Mouse (Mus musculus): ENCODE results near the gene Gm20521. TPM values are rescaled to one million over a fixed set of nuclear protein-coding genes. Genes with fewer than 3 reads are reported as not detected.
A peak's percentile ranks its signal among the peaks of the same experiment; 100 is the strongest.

Gene Gm20521
- polyA plus RNA-seq, 1 experiment from 2014 or later: 0.11 TPM

DNA sequence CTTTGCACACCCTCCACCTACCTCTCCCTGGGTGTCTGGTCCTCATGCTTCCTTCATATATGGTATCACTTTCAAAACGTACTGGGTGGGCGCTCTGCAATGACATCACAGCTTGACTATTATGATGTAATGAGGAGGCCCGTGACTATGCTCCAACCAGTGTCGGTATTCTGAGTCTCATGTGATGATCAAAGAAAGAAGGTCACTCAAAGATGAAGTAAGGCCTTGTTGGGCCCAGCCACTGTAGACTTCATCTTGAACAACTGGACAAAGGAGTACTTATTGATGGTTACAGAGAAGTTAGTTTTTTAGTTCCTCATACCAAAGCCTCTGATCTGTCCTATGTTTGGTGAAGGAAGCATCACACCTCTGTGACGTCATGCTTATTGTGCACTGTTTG, 12.4 kb upstream of the Gm20521 start, which contains the start of gene Homez:
Gene Homez (minus strand): TSS at position 101 of the 400 bp plus-strand sequence.
- Histone ChIP-seq H3K27ac (ENCODE audit: low read depth) (no peak within 1 kb of the TSS), H3K27me3 (ENCODE audit: insufficient read depth, low read length) (no peaks in the 10 kb centered on the region), H3K4me1 (ENCODE audit: insufficient read depth) (peaks cover 4% of the 10 kb centered on the region), H3K9ac (replicated peaks) (no peak within 1 kb of the TSS), H3K9me3 (ENCODE audit: low read length) (no peaks in the 10 kb centered on the region), H3K4me2 (ENCODE audit: low read depth, low read length) (no peak within 1 kb of the TSS), H3K4me3 (ENCODE audit: low read depth, low read length) (no peak within 1 kb of the TSS), H3K36me3 (replicated peaks; ENCODE audit: insufficient read depth, low read length) (no peaks in the 10 kb centered on the region)
- 77% methylated on average over 5 of the region's 5 CpGs for WGBS (ENCODE audit: insufficient replicate concordance)
- ATAC-seq (no peak), DNase-seq (no peak)
- TF ChIP-seq EP300 (IDR thresholded peaks at IDR 0.05; ENCODE audit: low read depth) (no peak), CTCF (IDR thresholded peaks at IDR 0.05; ENCODE audit: low read depth) (no peak)

DNA sequence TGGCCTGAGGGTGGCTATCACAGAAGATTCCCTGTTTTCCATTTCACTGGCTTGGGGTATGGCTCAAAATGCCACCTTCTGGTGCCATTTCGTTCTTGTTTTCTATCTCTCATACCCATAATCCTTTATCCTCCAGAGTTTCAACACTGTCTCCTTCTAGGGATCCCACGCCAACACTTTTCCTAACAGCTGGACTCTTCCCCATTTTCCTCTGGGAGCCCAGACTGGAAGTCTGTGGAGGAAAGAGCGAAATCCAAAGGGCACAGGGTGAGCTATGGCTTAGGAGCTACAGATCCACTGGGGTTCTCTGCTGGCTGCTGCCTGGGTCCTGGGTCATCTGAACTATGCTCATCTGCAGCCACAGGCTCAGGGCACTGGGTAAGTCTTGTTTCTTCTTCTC, 9.1 kb upstream of the Gm20521 start:
- H3K27ac ChIP-seq (ENCODE audit: low read depth): no peak overlapping the region
- no peaks in the 10 kb centered on the region for H3K27me3 ChIP-seq (ENCODE audit: insufficient read depth, low read length)
- H3K36me3 ChIP-seq (replicated peaks; ENCODE audit: insufficient read depth, low read length): no peaks in the 10 kb centered on the region
- H3K4me3 ChIP-seq (ENCODE audit: low read depth, low read length): no peak overlapping the region
- H3K4me1 ChIP-seq (ENCODE audit: insufficient read depth): peaks cover 17% of the 10 kb centered on the region
- H3K9ac ChIP-seq (replicated peaks): no peak overlapping the region
- no peaks in the 10 kb centered on the region for H3K9me3 ChIP-seq (ENCODE audit: low read length)
- ATAC-seq (no peak), DNase-seq (no peak)
- TF ChIP-seq EP300 (IDR thresholded peaks at IDR 0.05; ENCODE audit: low read depth) (no peak), CTCF (IDR thresholded peaks at IDR 0.05; ENCODE audit: low read depth) (no peak)
- 79% methylated on average over 3 of the region's 3 CpGs for WGBS (ENCODE audit: insufficient replicate concordance)
- H3K4me2 ChIP-seq (ENCODE audit: low read depth, low read length): no peak overlapping the region

DNA sequence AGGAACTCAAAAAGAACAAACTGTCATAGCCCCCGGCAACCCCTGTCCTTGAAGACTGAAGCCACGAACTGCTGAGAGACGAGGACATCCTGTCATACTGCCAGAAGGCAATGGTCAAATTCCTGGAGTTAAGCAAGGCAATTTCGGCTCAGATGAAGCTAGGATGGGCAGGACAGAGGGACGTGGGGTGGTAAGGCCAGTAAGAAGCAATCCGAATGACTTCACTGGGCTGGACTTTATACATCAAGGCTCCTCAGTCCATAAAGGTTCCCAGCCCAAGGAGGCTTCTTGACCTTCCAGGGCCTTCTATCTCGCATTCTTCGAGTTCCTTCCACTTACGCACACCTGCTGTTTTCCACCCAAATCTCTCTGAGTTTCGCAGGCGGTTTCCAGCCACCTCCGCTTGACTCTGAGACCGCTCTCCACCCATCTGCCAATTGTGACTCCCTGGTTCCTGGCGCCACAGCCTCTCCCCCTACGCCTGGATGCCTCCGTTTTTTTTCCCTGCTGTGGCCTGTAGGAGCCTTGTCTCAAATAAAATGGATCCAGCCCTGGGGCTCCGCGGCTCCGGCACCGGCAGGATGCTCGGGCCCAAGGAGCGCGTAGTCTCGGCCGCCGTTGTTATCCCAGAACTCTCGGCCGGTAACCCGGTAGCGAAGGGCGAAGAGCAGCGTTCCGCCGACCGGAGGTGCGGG, 7.2 kb upstream of the Gm20521 start:
- H3K36me3 ChIP-seq (replicated peaks; ENCODE audit: insufficient read depth, low read length): no peaks in the 10 kb centered on the region
- H3K4me3 ChIP-seq (ENCODE audit: low read depth, low read length): peak overlapping the region; percentile 73
- no peaks in the 10 kb centered on the region for H3K27me3 ChIP-seq (ENCODE audit: insufficient read depth, low read length)
- H3K9me3 ChIP-seq (ENCODE audit: low read length): no peaks in the 10 kb centered on the region
- H3K4me2 ChIP-seq (ENCODE audit: low read depth, low read length): peak overlapping the region; percentile 100
- TF ChIP-seq EP300 (IDR thresholded peaks at IDR 0.05; ENCODE audit: low read depth): no peak
- peak overlapping the region; percentile 50 for H3K27ac ChIP-seq (ENCODE audit: low read depth)
- peak; percentile 26 for ATAC-seq
- peak overlapping the region; percentile 73 for H3K9ac ChIP-seq (replicated peaks)
- no peak for DNase-seq
- H3K4me1 ChIP-seq (ENCODE audit: insufficient read depth): peaks cover 17% of the 10 kb centered on the region
- WGBS (ENCODE audit: insufficient replicate concordance): 6% methylated on average over 36 of the region's 36 CpGs

DNA sequence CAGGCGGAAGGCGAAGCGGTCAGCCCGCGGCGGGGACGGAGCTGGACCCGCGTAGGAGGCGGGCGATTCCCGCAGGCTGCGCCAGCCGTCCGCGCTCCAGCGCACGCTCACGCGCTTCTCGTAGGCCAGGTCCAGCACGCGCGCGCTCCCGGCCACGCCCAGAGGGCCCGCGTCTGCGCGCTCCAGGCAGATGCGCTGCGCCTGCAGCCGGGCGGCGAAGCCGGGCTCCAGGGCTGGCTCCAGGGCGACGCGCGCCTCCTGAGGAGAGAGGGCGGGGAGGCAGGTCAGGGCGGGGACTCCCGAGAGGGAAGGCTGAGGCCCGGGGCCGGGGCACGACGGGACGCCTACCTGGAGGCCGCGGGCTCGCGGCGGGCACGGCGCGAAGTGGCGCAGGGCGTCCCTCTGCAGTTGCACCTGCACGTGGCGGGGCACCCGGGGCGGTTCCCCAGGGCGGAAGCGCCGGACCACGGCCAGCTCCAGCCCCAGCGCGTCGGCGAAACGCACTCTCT, 6.6 kb upstream of the Gm20521 start:
- Histone ChIP-seq H3K36me3 (replicated peaks; ENCODE audit: insufficient read depth, low read length) (no peaks in the 10 kb centered on the region), H3K27ac (ENCODE audit: low read depth) (peak overlapping the region; percentile 50), H3K9ac (replicated peaks) (peak overlapping the region; percentile 73), H3K4me2 (ENCODE audit: low read depth, low read length) (peak overlapping the region; percentile 100), H3K27me3 (ENCODE audit: insufficient read depth, low read length) (no peaks in the 10 kb centered on the region), H3K4me1 (ENCODE audit: insufficient read depth) (peaks cover 17% of the 10 kb centered on the region), H3K9me3 (ENCODE audit: low read length) (no peaks in the 10 kb centered on the region), H3K4me3 (ENCODE audit: low read depth, low read length) (peak overlapping the region; percentile 73)
- no peak for TF ChIP-seq CTCF (IDR thresholded peaks at IDR 0.05; ENCODE audit: low read depth)
- TF ChIP-seq EP300 (IDR thresholded peaks at IDR 0.05; ENCODE audit: low read depth): no peak
- under 1% methylated on average over 46 of the region's 72 CpGs for WGBS (ENCODE audit: insufficient replicate concordance)
- ATAC-seq (peak; percentile 94), DNase-seq (peak; percentile 90)

DNA sequence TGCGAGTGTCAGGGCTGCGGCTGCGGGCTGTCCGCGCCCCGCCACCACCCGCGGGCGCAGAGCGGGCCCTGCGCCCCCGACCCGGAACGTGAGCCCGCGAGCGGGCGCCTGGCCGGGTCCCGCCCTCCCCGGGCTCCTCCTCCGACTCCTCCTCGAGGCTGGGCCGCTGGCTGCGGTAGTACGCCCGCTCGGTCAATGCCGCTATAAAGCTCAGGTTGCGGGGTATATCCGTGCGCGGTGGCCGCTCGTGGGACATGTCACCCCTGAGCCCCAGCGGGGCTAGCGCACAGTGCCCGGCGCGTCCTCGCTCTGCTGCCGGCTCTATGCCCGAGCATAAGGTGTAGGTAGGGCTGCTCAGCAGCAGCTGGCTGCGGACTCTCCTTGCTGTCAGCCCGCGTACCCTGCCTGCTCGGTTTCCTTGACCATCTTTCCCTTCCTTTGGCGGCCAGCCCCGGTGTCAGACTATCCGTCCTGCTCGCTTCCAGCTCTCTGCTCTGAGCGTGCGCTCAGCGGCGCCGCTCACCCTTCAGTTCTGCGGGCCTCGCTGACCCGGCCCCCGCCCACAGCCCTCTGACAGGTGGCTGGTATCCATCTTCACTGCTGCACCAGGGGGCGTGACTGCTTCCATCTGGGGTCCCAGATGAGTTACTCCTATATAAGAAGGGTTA, 6.1 kb upstream of the Gm20521 start, which contains the start of gene Ppp1r3e:
Gene Ppp1r3e (minus strand): TSS at position 503 of the 668 bp plus-strand sequence.
- Histone ChIP-seq H3K4me3 (ENCODE audit: low read depth, low read length) (peak within 1 kb of the TSS; percentile 73), H3K27me3 (ENCODE audit: insufficient read depth, low read length) (no peaks in the 10 kb centered on the region), H3K4me1 (ENCODE audit: insufficient read depth) (peaks cover 17% of the 10 kb centered on the region), H3K36me3 (replicated peaks; ENCODE audit: insufficient read depth, low read length) (no peaks in the 10 kb centered on the region), H3K27ac (ENCODE audit: low read depth) (peak within 1 kb of the TSS; percentile 50), H3K4me2 (ENCODE audit: low read depth, low read length) (peak within 1 kb of the TSS; percentile 100), H3K9me3 (ENCODE audit: low read length) (no peaks in the 10 kb centered on the region), H3K9ac (replicated peaks) (peak within 1 kb of the TSS; percentile 73)
- no peak for TF ChIP-seq EP300 (IDR thresholded peaks at IDR 0.05; ENCODE audit: low read depth)
- TF ChIP-seq CTCF (IDR thresholded peaks at IDR 0.05; ENCODE audit: low read depth): peak; percentile 18; the same call in 1 of the 2 replicates
- ATAC-seq: peak; percentile 82
- peak; percentile 80 for DNase-seq
- WGBS (ENCODE audit: insufficient replicate concordance): under 1% methylated on average over 51 of the region's 61 CpGs

DNA sequence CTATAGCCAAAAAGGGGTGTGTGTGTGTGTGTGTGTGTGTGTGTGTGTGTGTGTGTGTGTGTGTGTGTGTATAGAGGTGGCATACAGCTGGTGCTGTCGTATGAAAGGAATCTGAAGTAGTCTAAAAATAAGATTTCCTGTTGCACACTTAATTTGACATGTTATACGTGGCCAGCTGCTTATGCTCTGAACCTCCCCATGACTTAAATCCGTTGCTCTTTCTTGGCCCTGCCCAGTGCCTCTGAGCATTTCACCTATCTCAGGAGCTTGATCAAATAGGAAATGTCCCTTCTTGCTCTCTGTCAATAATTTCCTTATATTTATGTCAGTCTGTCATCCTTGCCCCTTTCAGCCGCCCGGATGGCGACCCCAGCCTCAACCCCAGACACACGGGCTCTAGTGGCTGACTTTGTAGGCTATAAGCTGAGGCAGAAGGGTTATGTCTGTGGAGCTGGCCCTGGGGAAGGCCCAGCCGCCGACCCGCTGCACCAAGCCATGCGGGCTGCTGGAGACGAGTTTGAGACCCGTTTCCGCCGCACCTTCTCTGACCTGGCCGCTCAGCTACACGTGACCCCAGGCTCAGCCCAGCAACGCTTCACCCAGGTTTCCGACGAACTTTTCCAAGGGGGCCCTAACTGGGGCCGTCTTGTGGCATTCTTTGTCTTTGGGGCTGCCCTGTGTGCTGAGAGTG, 926 bp downstream of the Gm20521 start:
- Histone ChIP-seq H3K36me3 (replicated peaks; ENCODE audit: insufficient read depth, low read length) (no peaks in the 10 kb centered on the region), H3K9ac (replicated peaks) (peak overlapping the region; percentile 84), H3K4me1 (ENCODE audit: insufficient read depth) (peaks cover 11% of the 10 kb centered on the region; the same call in 1 of the 2 replicates), H3K27ac (ENCODE audit: low read depth) (peak overlapping the region; percentile 84), H3K9me3 (ENCODE audit: low read length) (no peaks in the 10 kb centered on the region), H3K4me2 (ENCODE audit: low read depth, low read length) (peak overlapping the region; percentile 84), H3K27me3 (ENCODE audit: insufficient read depth, low read length) (no peaks in the 10 kb centered on the region), H3K4me3 (ENCODE audit: low read depth, low read length) (peak overlapping the region; percentile 71)
- DNase-seq (no peak), ATAC-seq (no peak; the same call in 1 of the 2 replicates)
- TF ChIP-seq CTCF (IDR thresholded peaks at IDR 0.05; ENCODE audit: low read depth): no peak
- no peak for TF ChIP-seq EP300 (IDR thresholded peaks at IDR 0.05; ENCODE audit: low read depth)
- 56% methylated on average over 21 of the region's 21 CpGs for WGBS (ENCODE audit: insufficient replicate concordance)

All from liver, postnatal 0 days (tissue).